Mouse (Mus musculus) forebrain, postnatal 0 days (tissue): ENCODE measurements around the gene Pbx1. TPM values are rescaled to one million over a fixed set of nuclear protein-coding genes. Genes with fewer than 3 reads are reported as not detected.

ENCODE experiments used
- ATAC-seq: fragments of 200-750 bp; cut with Nextera tagmentation; 2 replicates; pipeline ENCODE4 v1.8.0; 2017; ENCODE audit warnings: mild to moderate bottlenecking, moderate library complexity
- DNase-seq: peaks from one replicate; pipeline ENCODE4 v3.0.0-alpha.2; 2015
- H3K27ac ChIP-seq: fragments of 300-500 bp; sonication (generic); 2 replicates; pipeline ENCODE4 v1.5.1; 2014; ENCODE audit warnings: low read depth, mild to moderate bottlenecking, antibody characterized with exemption, low read length, moderate library complexity, mixed read lengths
- H3K27me3 ChIP-seq: fragments of 300-500 bp; sonication (generic); 2 replicates; pipeline ENCODE4 v1.6.1; 2014; ENCODE audit warnings: mild to moderate bottlenecking, low read length, mixed read lengths; ENCODE audit not compliant: insufficient read depth
- H3K36me3 ChIP-seq: fragments of 300-500 bp; sonication (generic); 2 replicates; pipeline ENCODE4 v1.6.1; 2014; ENCODE audit warnings: mild to moderate bottlenecking, moderate library complexity; ENCODE audit not compliant: insufficient read depth
- H3K4me1 ChIP-seq: fragments of 300-500 bp; sonication (generic); 2 replicates; pipeline ENCODE4 v1.6.1; 2014; ENCODE audit warnings: antibody characterized with exemption; ENCODE audit not compliant: insufficient read depth
- H3K4me2 ChIP-seq: fragments of 300-500 bp; sonication (generic); 2 replicates; pipeline ENCODE4 v1.6.1; 2014; ENCODE audit warnings: low read depth, mild to moderate bottlenecking, moderate library complexity
- H3K4me3 ChIP-seq: fragments of 300-500 bp; sonication (generic); 2 replicates; pipeline ENCODE4 v1.5.1; 2014; ENCODE audit warnings: low read depth, low read length, mixed read lengths
- H3K9ac ChIP-seq: fragments of 300-500 bp; sonication (generic); 2 replicates; pipeline ENCODE4 v1.6.1; 2014; ENCODE audit warnings: mild to moderate bottlenecking
- H3K9me3 ChIP-seq: fragments of 300-500 bp; sonication (generic); 2 replicates; pipeline ENCODE4 v1.6.1; 2016; ENCODE audit warnings: low read length
- CTCF ChIP-seq: sonication (generic); IDR thresholded peaks from 2 replicates; pipeline ENCODE4 v1.5.1; 2016; ENCODE audit warnings: antibody characterized with exemption, control low read depth, low read depth
- WGBS: fragments of 180-500 bp; shearing (Covaris S2); extraction: QIAGEN DNeasy Blood & Tissue Kit; methylation state at CpG from one replicate; pipeline ENCODE4 v1.1.7; 2014; 5-methylcytosine and 5-hydroxymethylcytosine counted together
- polyA plus RNA-seq: library from polyadenylated mRNA; unstranded; fragments of >200 nt; fragmentation: Nextera tagmentation; extraction: Ambion mirVana; gene quantifications from 2 replicates; pipeline ENCODE4 v1.2.1, GENCODE M21; 2015
- total RNA-seq: library from RNA; depleted of rRNA; stranded (reverse); fragments of >200 nt; gene quantifications from 2 replicates; pipeline ENCODE4 v1.2.3, GENCODE M21; 2014

The Pbx1 gene
- total and polyA plus RNA-seq, 2 experiments from 2014 or later: 60.5 to 95.9 TPM

DNA sequence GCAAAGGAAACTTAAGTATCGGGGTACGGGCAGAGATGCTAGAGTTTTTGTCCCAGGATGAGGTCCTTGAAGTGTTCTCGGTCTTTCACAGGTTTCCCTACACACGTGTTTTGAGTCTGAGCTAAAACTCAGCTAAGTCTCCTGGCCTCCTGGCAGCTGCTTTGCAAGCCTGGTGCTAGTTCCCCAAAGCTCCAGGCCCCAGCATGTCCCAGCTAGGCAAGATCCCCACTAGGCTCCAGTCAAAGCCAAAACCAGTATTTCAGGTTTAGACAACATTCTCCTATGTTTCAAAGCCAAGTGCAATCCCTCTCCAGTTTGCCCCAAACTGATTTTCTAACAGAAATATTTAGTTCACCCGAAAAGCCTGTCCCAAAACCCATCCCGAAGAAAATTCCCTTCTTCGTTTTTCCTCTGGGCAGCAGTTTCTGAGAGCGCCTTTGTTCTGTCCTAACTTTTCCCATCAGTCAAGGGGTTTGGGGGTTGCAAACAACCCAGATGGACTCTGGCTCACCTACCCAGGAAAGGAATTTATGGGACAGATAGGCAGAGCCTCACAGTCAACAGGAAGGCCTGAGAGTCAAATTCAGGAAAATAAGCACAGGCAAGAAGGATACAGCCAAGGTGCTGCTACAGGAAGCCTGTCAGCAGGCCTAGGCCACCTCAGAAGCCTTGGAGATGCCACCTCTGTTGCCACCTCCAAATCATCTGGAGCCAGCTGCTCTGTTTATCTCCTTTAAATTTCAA is 97.1 kb downstream of the Pbx1 start:
- Histone ChIP-seq H3K4me3 (no peak overlapping the region), H3K27ac (no peak overlapping the region), H3K9ac (no peak overlapping the region), H3K4me2 (no peak overlapping the region), H3K4me1 (peaks cover 8% of the 10 kb centered on the region), H3K36me3 (no peaks in the 10 kb centered on the region), H3K9me3 (no peaks in the 10 kb centered on the region), H3K27me3 (no peaks in the 10 kb centered on the region)
- TF ChIP-seq CTCF: no peak
- 92% methylated on average over 8 of the region's 8 CpGs for WGBS
- DNase-seq: no peak
- no peak for ATAC-seq

DNA sequence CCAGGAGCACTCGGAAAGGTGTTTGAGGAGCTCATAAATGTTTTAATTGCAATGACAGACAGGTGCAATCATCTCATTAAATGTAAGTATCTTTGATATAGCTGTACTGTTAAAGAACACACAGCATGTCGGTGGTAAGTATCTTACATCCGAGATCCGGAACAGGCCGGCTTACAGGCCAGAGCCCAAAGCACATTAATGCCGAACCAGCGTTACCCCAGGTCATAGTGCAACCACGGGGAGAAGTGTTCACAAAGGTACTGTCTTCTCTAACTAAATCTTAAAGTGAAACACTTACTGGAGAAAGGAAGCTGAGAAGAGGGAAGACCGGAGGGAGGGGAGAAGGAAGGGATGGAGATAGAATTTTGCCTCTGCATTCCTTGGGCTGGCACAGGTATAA is 100.0 kb downstream of the Pbx1 start:
- WGBS: 81% methylated on average over 9 of the region's 9 CpGs
- no peak overlapping the region for H3K4me3 ChIP-seq

DNA sequence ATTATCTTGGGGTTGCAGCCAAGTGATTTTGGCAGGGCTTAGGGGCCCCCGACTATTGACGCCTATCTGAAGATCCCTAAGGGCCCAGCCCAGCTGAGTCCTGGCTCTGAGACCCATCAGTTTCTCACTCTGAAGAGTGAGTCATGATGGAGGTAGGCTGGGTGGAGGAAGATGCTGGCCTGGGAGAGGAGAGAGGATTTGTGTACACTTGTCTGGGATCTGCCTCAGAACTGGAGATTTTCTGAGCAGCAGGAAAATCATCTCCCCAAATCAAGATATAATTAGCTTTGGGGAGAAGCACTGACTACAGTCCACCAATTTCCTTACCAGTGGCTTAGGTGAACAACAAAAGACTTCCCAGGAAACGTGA is 103.8 kb downstream of the Pbx1 start:
- no peaks in the 10 kb centered on the region for H3K27me3 ChIP-seq
- TF ChIP-seq CTCF: no peak
- no peaks in the 10 kb centered on the region for H3K9me3 ChIP-seq
- ATAC-seq (0 out of 2 replicates have a peak, but pooled peaks have one; percentile 3), DNase-seq (no peak)
- peaks cover 40% of the 10 kb centered on the region for H3K4me1 ChIP-seq
- H3K27ac ChIP-seq: 0 out of 2 replicates have a peak overlapping the region, but pooled peaks have one; percentile 50
- no peaks in the 10 kb centered on the region for H3K36me3 ChIP-seq
- H3K9ac ChIP-seq: no peak overlapping the region
- WGBS: 28% methylated on average over 3 of the region's 3 CpGs
- H3K4me3 ChIP-seq: no peak overlapping the region
- no peak overlapping the region for H3K4me2 ChIP-seq

More for the DNA sequence above, 100.0 kb downstream of the Pbx1 start:
- Histone ChIP-seq H3K4me1 (peaks cover 23% of the 10 kb centered on the region), H3K9ac (no peak overlapping the region), H3K4me2 (no peak overlapping the region), H3K9me3 (no peaks in the 10 kb centered on the region), H3K27ac (no peak overlapping the region), H3K27me3 (no peaks in the 10 kb centered on the region), H3K36me3 (no peaks in the 10 kb centered on the region)
- no peak for TF ChIP-seq CTCF
- DNase-seq (no peak), ATAC-seq (no peak)

DNA sequence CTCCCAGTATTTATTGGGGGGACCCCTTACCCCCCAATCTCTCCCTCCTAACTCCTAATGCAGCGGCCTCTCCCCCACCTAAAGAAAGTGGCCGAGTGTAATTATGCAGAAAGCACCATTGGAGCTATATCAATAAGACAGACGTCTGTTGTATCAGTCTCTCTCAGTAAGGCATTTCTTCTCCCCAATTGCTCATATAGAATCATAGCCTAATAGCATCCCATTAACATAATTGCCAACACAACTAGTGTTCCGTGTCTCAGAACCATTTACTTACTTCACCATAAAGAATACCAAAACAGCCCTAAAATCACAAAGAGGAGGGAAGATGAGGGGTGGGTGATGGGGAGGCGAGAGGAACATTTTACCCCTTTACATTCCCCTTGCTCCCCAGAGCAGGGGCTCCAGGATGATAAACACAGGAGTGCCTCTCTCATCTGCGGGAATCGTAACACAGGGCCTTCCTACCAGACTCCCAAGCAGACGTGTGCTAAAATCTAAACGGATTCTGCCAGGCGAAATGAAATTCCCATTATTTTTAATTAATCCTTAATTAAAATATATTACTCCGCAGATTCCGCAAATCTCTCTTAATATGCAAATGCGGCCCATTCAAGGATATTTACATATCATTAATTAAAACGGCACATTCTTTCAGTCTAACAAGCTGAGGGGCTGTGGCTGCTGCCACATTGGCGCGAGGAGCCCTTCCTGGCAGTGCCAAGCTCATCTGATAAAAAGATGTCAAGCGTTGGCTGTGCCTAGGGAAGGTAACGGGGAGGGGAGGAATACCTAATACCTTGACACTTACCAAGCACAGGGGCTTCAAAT is 104.5 kb downstream of the Pbx1 start:
- DNase-seq (peak; percentile 62), ATAC-seq (peak; percentile 50; the same call in 1 of the 2 replicates)
- H3K9me3 ChIP-seq: no peaks in the 10 kb centered on the region
- no peak overlapping the region for H3K9ac ChIP-seq
- 0 out of 2 replicates have a peak overlapping the region, but pooled peaks have one; percentile 50 for H3K27ac ChIP-seq
- H3K27me3 ChIP-seq: no peaks in the 10 kb centered on the region
- 19% methylated on average over 18 of the region's 18 CpGs for WGBS
- H3K4me3 ChIP-seq: no peak overlapping the region
- peaks cover 40% of the 10 kb centered on the region for H3K4me1 ChIP-seq
- no peak for TF ChIP-seq CTCF
- no peak overlapping the region for H3K4me2 ChIP-seq
- H3K36me3 ChIP-seq: no peaks in the 10 kb centered on the region

DNA sequence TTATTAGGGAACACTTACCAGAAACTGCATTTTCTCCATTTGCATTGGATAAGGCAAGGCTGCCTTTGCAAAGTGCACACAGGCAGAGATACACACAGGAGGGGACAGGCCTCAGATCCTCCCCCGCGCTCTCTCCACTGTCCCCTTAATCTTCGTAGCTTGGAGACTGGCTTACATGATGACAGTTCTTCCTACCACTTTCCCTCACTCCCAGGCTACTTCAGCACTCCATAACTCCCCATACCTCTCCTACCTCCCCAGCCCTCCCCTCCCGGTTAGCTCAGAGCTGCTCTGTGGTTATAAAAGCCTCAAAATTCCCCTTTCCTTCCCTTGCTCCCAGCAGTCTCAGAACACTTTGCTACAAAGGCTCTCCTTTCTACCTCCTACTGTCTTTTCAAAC is 106.3 kb downstream of the Pbx1 start:
- no peaks in the 10 kb centered on the region for H3K9me3 ChIP-seq
- H3K4me3 ChIP-seq: no peak overlapping the region
- H3K4me1 ChIP-seq: peaks cover 40% of the 10 kb centered on the region
- 53% methylated on average over 4 of the region's 4 CpGs for WGBS
- no peaks in the 10 kb centered on the region for H3K36me3 ChIP-seq
- H3K9ac ChIP-seq: no peak overlapping the region
- no peak for ATAC-seq
- no peaks in the 10 kb centered on the region for H3K27me3 ChIP-seq
- no peak overlapping the region for H3K27ac ChIP-seq
- no peak for TF ChIP-seq CTCF
- no peak overlapping the region for H3K4me2 ChIP-seq
- DNase-seq: no peak

DNA sequence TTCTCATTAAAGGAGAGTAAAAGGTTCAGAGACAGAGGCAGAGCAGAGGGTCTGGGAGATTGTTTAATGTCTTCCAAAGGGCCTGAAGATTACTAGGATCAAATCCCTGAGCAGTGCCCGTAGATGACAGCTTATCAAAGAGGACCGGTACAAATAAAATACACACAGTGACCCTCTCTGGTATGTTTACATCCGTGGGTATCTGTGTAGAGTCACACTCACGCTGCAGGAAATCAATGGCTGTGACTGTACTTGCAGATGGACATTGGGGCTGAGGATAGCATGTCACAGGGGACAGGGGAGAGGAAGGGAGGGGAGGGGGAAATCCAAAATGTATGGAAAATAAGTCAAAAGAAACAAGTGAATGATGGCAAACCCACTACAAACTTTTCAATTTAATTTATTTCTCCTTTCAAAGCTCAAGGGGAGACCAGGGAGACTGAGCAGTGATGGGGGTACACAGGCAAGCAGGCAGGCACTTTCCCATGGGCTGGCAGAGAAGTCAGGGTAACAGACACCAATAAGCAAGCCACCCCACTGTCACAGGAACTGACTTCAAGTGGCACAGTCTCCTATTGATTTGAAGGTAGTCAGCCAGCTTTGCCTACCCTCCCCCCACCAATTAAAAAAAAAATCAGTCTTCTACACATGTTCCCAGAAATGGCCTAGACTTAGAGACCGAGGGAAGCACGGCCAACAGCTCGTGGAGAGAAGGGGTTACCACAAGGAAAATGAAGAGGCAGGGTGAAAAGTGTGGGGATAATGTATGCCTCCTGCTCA is 107.6 kb downstream of the Pbx1 start:
- no peak overlapping the region for H3K27ac ChIP-seq
- no peaks in the 10 kb centered on the region for H3K9me3 ChIP-seq
- no peak overlapping the region for H3K4me2 ChIP-seq
- no peak for TF ChIP-seq CTCF
- no peak overlapping the region for H3K4me3 ChIP-seq
- no peak overlapping the region for H3K9ac ChIP-seq
- H3K4me1 ChIP-seq: peaks cover 32% of the 10 kb centered on the region
- WGBS: 35% methylated on average over 7 of the region's 7 CpGs
- no peaks in the 10 kb centered on the region for H3K27me3 ChIP-seq
- ATAC-seq (no peak), DNase-seq (no peak)
- no peaks in the 10 kb centered on the region for H3K36me3 ChIP-seq
